Mouse (Mus musculus) midbrain, embryonic 10.5 days (tissue): ENCODE data around the gene Tagln2. TPM values are rescaled to one million over a fixed set of nuclear protein-coding genes. Genes with fewer than 3 reads are reported as not detected.

Experiments
- DNase-seq: peaks from one replicate; pipeline ENCODE4 v3.0.0-alpha.2; 2017; ENCODE audit warnings: low spot score
- H3K27ac ChIP-seq: fragments of 300-500 bp; sonication (generic); replicated peaks from 2 replicates; pipeline ENCODE4 v1.5.1; 2016; ENCODE audit warnings: mild to moderate bottlenecking
- H3K27me3 ChIP-seq: fragments of 300-500 bp; sonication (generic); 2 replicates; pipeline ENCODE4 v1.6.1; 2016; ENCODE audit warnings: low read depth, mild to moderate bottlenecking; ENCODE audit not compliant: poor library complexity, severe bottlenecking
- H3K36me3 ChIP-seq: fragments of 300-500 bp; sonication (generic); 2 replicates; pipeline ENCODE4 v1.6.1; 2016; ENCODE audit warnings: mild to moderate bottlenecking, moderate library complexity
- H3K4me1 ChIP-seq: fragments of 300-500 bp; sonication (generic); 2 replicates; pipeline ENCODE4 v1.6.1; 2016
- H3K4me3 ChIP-seq: fragments of 300-500 bp; sonication (generic); 2 replicates; pipeline ENCODE4 v1.5.1; 2016; ENCODE audit warnings: mild to moderate bottlenecking, moderate library complexity
- H3K9me3 ChIP-seq: fragments of 300-500 bp; sonication (generic); replicated peaks from 2 replicates; pipeline ENCODE4 v1.6.1; 2016; ENCODE audit warnings: mild to moderate bottlenecking
- WGBS: fragments of 180-500 bp; shearing (Covaris S2); methylation state at CpG from one replicate; pipeline ENCODE4 v1.1.7; 2016; 5-methylcytosine and 5-hydroxymethylcytosine counted together
- polyA plus RNA-seq: library from polyadenylated mRNA; unstranded; fragments of >200 nt; fragmentation: Nextera tagmentation; extraction: Ambion mirVana; gene quantifications from 2 replicates; pipeline ENCODE4 v1.2.1, GENCODE M21; 2016

The Tagln2 gene
- polyA plus RNA-seq, 1 experiment from 2014 or later, result 79.2 TPM

DNA sequence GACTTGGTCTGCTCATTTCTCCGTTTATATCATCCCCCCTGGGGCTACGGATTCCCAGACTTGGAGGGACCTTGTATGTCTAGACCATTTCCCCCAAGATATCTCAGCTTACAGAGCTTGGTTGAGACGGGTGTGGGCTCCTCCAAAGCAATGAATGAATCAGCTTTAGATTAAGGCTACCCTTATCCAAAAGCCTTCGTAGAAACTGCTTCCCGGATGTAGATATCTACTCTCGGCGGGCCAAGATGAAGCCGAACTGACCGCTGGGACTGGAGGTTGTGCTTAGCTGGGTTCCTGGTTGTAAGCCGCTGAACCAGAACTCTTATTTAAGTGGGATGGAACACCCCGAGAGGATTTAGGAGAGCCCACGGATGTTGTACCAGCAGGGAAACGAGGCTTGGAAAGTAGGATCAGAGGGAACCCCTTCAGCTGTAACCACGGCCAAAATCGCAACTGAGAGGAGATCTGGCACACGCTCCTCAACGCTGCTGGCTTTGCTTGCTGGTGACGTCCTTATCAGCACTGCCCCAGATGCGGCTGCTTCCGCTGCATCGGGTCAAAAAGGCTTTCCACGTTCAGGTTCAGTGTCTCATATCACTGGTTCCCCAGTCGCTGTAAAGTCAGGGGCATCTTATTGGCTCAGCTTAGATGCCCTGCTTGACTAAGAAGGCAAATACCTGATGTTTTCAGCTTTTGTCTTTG is 26.7 kb downstream of the Tagln2 start:
- H3K27ac ChIP-seq, result no peak overlapping the region
- H3K4me3 ChIP-seq, result no peak overlapping the region
- peaks cover 24% of the 10 kb centered on the region for H3K4me1 ChIP-seq
- 74% methylated on average over 23 of the region's 23 CpGs for WGBS
- peaks cover 60% of the 10 kb centered on the region for H3K27me3 ChIP-seq
- no peak for DNase-seq
- no peaks in the 10 kb centered on the region for H3K9me3 ChIP-seq
- no peaks in the 10 kb centered on the region for H3K36me3 ChIP-seq

DNA sequence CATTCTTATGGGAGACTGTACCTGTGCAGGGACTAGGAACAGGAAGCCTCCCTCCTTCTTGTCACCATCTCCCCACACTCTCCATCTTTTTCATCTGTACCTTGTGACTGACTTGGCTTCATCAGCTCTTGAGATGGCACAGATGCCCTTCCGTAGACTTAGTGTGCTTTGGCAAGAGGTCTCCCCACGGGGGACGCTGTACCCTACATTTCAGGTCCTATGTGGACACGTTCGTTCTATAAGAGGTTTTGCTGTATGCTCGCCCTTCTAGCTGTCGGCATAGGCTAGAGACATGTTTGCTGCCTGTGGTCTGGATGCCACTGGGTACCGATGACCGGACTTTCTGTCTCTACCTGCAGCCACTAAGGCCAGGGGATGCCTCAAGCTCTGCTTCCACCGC is 27.6 kb downstream of the Tagln2 start:
- H3K36me3 ChIP-seq, result no peaks in the 10 kb centered on the region
- WGBS, result 95% methylated on average over 10 of the region's 10 CpGs
- no peak for DNase-seq

DNA sequence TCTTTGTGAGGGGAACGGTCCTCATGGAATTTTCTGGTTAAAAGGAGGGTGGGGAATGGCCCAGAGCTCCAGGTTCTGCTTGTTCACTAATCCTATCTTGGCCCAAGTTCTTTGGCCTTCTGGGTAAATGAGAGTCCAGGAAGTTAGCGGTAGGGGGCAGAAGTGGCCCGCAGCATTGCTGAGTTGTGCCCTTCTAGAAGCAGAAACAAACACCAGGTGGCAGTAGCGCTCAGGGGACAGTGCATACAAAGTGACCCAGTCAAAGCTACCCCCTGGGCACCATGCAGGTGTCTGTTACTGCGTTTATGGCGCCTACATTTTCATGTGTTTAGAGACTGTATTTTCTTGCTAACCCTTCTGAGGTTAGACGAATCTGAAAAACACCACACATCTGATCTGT is 28.9 kb downstream of the Tagln2 start:
- Histone ChIP-seq H3K4me3 (no peak overlapping the region), H3K27me3 (peaks cover 58% of the 10 kb centered on the region), H3K4me1 (peaks cover 39% of the 10 kb centered on the region), H3K27ac (no peak overlapping the region), H3K36me3 (no peaks in the 10 kb centered on the region), H3K9me3 (no peaks in the 10 kb centered on the region)
- WGBS, result 9% methylated on average over 7 of the region's 7 CpGs
- peak; percentile 84 for DNase-seq

More for the DNA sequence above, 27.6 kb downstream of the Tagln2 start:
- H3K4me3 ChIP-seq, result no peak overlapping the region
- peaks cover 29% of the 10 kb centered on the region for H3K4me1 ChIP-seq
- no peaks in the 10 kb centered on the region for H3K9me3 ChIP-seq
- H3K27ac ChIP-seq, result no peak overlapping the region
- H3K27me3 ChIP-seq, result peaks cover 60% of the 10 kb centered on the region

DNA sequence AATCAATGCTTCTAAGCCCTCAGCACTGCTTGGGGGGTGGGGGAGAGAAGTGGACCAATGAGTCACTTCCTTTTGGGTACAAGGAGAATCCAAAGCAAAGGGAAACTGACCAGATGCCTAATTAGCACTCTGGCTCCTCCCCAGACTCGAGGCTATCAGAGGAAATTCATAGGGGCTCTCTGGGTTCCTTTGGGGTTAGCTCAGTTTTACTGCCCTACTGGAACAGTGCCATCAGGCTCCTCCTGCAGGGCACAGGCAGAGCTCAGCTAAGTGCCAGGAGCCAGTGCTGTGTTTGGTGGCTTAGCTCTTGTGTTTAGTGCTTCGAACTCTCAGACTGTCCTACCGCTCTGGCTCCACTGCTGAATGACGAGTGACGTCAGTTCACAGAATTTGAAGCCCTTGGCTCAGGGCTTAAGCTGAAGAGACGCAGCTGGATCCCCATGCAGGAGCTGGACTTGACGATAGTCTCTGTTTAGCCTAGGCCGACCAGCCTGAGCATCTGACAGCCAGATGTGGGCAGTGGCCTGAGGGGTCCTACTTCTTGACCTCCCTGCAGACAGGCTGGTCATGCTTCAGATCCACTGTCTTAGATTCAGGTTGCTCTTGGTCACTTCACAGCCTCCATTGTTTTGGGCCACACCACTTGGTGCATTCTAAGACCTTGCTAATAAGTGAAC is 30.8 kb downstream of the Tagln2 start:
- no peak overlapping the region for H3K4me3 ChIP-seq
- peak; percentile 36 for DNase-seq
- peaks cover 74% of the 10 kb centered on the region for H3K27me3 ChIP-seq
- peaks cover 37% of the 10 kb centered on the region for H3K4me1 ChIP-seq
- no peaks in the 10 kb centered on the region for H3K36me3 ChIP-seq
- WGBS, result 34% methylated on average over 8 of the region's 8 CpGs
- no peaks in the 10 kb centered on the region for H3K9me3 ChIP-seq
- no peak overlapping the region for H3K27ac ChIP-seq

DNA sequence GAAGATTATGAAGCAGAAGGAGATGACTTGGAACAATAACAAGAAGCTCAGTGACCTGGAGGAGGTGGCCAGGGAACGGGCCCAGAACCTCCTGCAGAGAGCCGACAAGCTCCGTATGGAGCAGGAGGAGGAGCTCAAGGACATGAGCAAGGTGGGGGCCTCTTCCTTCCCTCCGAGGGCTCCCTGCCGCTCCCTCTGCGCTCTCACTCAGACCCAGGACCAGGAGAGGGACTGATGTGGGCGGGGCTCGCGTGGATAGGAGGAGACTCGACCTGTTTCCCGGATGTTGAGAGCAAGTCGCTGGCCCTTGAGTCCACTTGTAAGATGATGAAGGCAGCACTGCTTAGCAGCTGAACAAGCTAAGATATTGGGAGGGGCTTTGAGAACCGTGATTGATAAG is 32.7 kb downstream of the Tagln2 start:
- H3K36me3 ChIP-seq, result no peaks in the 10 kb centered on the region
- H3K4me1 ChIP-seq, result peaks cover 37% of the 10 kb centered on the region
- H3K27ac ChIP-seq, result peak overlapping the region; percentile 71
- DNase-seq, result peak; percentile 76
- peak overlapping the region; percentile 51 for H3K4me3 ChIP-seq
- H3K27me3 ChIP-seq, result peaks cover 57% of the 10 kb centered on the region
- WGBS, result 2% methylated on average over 13 of the region's 13 CpGs
- no peaks in the 10 kb centered on the region for H3K9me3 ChIP-seq

DNA sequence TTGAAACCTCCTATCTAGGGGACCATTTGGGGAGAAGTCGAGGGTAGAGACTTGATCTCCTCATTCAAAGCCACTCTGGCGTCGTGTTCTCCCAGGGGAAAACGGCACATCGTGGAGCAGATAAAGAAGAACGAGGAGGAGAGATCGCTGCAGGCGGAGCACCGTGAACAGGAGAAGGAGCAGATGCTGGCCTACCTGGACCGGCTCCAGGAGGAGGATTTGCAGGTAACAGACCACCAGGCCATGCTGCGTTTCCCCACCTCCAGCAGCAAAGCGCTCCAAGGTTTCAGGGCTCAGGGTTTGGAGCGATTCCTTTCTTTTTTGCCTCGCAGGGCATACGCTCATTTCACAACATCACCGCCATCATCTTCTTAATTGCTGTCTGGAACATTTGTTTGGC is 35.3 kb downstream of the Tagln2 start:
- Histone ChIP-seq H3K4me1 (peaks cover 40% of the 10 kb centered on the region), H3K27me3 (peaks cover 55% of the 10 kb centered on the region), H3K27ac (no peak overlapping the region), H3K9me3 (no peaks in the 10 kb centered on the region), H3K4me3 (no peak overlapping the region), H3K36me3 (no peaks in the 10 kb centered on the region)
- 88% methylated on average over 16 of the region's 16 CpGs for WGBS
- no peak for DNase-seq

DNA sequence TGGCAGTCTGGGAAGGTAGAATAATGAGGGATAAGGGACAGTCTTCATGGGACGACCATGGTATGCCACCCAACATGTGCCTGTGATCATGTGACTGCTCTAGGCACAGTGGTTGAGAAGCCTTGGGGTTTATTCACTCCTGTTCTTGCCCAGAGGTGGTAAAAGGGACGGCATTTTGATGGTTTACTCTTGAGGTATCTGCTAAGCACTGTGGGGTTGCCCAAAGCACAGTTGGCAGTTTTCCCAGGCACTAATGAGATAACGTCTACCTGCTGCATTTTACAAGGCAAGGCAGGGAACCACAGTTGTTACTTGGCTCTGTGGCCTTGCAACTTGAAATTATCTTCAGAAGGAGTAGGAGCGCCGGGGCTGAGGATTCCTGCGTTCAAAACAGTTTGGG is 40.0 kb downstream of the Tagln2 start:
- peaks cover 11% of the 10 kb centered on the region for H3K4me1 ChIP-seq
- H3K27ac ChIP-seq, result 0 out of 2 replicates have a peak overlapping the region, but pooled peaks have one; percentile 13
- DNase-seq, result no peak
- H3K27me3 ChIP-seq, result peaks cover 21% of the 10 kb centered on the region
- no peaks in the 10 kb centered on the region for H3K9me3 ChIP-seq
- WGBS, result 73% methylated on average over 6 of the region's 6 CpGs
- H3K36me3 ChIP-seq, result no peaks in the 10 kb centered on the region
- H3K4me3 ChIP-seq, result no peak overlapping the region

DNA sequence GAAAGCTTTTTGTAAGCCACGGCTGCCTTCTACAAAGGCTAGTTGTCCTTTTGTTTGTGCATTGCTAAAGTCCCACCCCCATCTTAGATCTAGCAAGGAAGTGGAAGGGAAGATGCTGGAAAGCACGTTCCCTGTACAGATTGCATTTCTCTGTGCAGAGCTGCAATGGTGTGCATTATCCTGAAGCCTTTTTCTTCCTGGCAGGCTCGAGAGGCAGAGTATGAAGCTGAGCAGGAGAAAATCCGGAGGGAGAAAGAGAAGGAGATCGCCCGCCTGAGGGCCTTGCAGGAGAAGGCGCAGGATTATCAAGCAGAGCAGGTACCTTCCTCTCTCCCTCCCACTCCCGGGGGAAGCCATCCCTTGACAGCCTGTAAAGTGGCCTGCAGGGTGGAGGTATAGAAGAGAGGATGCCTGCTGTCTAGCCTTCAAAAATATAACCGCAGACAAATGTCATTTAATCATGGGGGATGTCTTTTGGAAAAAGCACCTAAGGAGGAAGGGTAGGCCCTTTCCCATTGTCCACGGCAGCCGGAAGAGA is 40.5 kb downstream of the Tagln2 start:
- Histone ChIP-seq H3K4me1 (peaks cover 11% of the 10 kb centered on the region), H3K36me3 (no peaks in the 10 kb centered on the region), H3K4me3 (no peak overlapping the region), H3K27me3 (peaks cover 16% of the 10 kb centered on the region), H3K9me3 (no peaks in the 10 kb centered on the region), H3K27ac (peak overlapping the region; percentile 42; the same call in 1 of the 2 replicates)
- DNase-seq, result no peak
- 44% methylated on average over 11 of the region's 11 CpGs for WGBS

DNA sequence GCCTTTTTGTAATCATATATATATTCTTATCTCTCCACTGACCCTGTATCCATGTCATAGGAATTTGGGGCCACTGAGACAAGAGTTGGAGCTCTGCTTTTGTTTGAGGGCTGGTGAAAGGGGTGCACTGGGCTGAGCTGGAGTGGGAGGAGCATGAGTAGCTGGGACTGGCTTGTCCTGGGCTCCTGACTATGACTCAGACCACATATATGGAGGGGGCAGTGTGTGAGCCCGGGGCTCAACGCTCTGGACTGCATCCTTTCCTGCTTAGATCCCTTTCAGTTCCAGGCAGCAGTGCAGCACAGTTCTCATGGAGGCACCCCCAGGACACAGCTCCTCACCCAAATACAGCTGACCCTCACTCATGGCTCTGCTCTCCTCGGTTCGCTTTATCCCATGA is 46.2 kb downstream of the Tagln2 start:
- 88% methylated on average over 4 of the region's 4 CpGs for WGBS
- Histone ChIP-seq H3K4me3 (no peak overlapping the region), H3K9me3 (no peaks in the 10 kb centered on the region), H3K27ac (no peak overlapping the region), H3K36me3 (no peaks in the 10 kb centered on the region), H3K4me1 (peaks cover 28% of the 10 kb centered on the region), H3K27me3 (peaks cover 25% of the 10 kb centered on the region)
- DNase-seq, result no peak

DNA sequence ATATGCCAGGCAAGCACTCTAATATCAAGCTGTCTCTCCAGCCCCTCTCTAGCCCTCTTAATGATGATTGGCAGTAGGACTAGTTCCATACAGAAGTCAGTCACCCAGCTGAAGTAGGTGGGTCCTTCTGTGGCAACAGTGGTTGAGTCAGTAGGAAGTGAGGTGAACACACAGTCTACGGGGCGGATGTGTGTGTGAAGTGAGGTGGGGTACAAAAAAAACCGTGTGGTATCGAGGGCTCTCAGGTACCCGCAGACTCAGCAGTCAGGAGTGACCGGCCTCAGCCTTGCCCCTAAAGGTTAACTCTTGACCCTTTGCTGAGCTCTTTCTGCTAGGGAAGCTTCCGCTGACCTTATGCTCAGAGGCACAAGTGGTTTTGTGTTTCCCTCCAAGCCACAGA is 48.7 kb downstream of the Tagln2 start:
- H3K4me1 ChIP-seq, result peaks cover 52% of the 10 kb centered on the region
- 55% methylated on average over 7 of the region's 7 CpGs for whole genome bisulfite sequencing

DNA sequence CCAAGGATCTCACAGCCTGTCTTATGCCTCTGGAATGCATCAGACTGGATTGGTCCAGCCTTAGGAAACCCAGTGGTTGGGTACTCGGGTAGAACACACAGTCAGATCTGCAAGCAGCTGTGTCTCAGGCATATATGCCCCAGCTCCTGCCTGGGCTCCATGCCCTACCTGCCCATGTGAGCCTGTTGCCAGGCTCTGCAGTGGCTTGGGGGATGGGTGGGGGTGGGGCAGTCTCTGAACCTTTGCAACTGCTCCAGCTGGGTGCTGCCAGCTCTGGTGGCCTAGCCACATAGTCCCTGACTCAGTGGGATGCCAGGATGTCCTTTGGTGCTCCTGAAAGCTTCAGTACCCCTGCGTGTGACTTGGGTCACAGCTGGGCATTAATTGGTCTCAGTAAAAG is 49.5 kb downstream of the Tagln2 start:
- H3K36me3 ChIP-seq, result no peaks in the 10 kb centered on the region
- H3K4me1 ChIP-seq, result peaks cover 52% of the 10 kb centered on the region
- 9% methylated on average over 2 of the region's 2 CpGs for WGBS
- H3K27me3 ChIP-seq, result peaks cover 32% of the 10 kb centered on the region
- DNase-seq, result no peak
- H3K4me3 ChIP-seq, result peak overlapping the region; percentile 57
- peak overlapping the region; percentile 15; the same call in 1 of the 2 replicates for H3K27ac ChIP-seq
- H3K9me3 ChIP-seq, result no peaks in the 10 kb centered on the region

More for the DNA sequence above, 48.7 kb downstream of the Tagln2 start:
- Histone ChIP-seq H3K27me3 (peaks cover 32% of the 10 kb centered on the region), H3K4me3 (no peak overlapping the region), H3K9me3 (no peaks in the 10 kb centered on the region), H3K27ac (no peak overlapping the region), H3K36me3 (no peaks in the 10 kb centered on the region)
- DNase-seq, result no peak

DNA sequence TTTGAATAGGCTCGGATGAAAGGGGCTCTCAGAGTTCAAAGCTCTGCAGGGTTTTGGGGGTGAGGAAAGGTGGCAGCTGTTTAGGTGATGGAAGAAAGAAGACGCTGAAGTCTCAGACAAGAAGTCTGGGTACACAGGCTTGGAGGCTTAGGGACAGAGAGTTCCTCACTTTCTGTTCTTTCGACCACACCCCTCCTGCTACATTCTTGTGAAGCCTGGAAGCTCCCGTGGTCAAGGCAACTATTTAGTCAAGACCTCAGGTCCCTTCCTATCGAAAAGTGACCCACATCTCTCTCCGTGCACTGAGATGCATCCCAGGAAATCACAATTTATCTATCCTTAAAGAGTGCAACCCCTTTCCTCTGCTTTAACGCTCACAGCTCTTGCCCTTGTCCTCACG is 49.9 kb downstream of the Tagln2 start:
- DNase-seq, result no peak
- H3K4me1 ChIP-seq, result peaks cover 52% of the 10 kb centered on the region

DNA sequence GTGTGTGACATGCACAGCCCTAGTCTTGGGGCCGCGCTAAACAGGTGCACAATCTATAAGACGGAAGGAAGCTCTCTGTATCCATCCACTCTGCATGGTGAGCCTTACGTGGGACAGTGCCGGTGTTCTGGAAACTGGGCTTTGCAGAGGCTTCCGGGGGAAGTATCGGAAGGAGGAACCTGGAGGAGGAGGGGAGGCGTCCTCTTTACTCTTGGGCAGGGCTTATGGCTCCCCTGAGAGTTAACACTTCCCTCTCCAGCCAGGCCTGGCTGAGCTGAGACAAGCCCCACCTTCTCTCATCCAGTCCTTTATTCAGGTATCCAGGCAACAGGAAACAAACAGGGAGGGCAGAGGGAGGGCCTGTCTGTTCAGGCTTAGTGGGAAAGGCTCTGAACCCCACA is 50.7 kb downstream of the Tagln2 start:
- WGBS, result under 1% methylated on average over 8 of the region's 8 CpGs
- Histone ChIP-seq H3K4me1 (peaks cover 52% of the 10 kb centered on the region), H3K27ac (peak overlapping the region; percentile 74)

More for the DNA sequence above, 49.9 kb downstream of the Tagln2 start:
- Histone ChIP-seq H3K36me3 (no peaks in the 10 kb centered on the region), H3K27ac (peak overlapping the region; percentile 74), H3K9me3 (no peaks in the 10 kb centered on the region), H3K27me3 (peaks cover 32% of the 10 kb centered on the region), H3K4me3 (peak overlapping the region; percentile 57)
- WGBS, result 2% methylated on average over 8 of the region's 8 CpGs

More for the DNA sequence above, 50.7 kb downstream of the Tagln2 start:
- DNase-seq, result peak; percentile 77
- Histone ChIP-seq H3K36me3 (no peaks in the 10 kb centered on the region), H3K27me3 (peaks cover 35% of the 10 kb centered on the region), H3K4me3 (peak overlapping the region; percentile 57), H3K9me3 (no peaks in the 10 kb centered on the region)
